Mouse (Mus musculus): ENCODE measurements around the gene Iqce. TPM values are rescaled to one million over a fixed set of nuclear protein-coding genes. Genes with fewer than 3 reads are reported as not detected.

Iqce gene
- total and polyA plus RNA-seq, 3 experiments = 2.2 to 11.2 (median 5.3) TPM

GRCm38 (mm10) chr5:140703480-140704377 is 1.6 kb upstream of the Iqce start:
- Histone ChIP-seq H3K27me3 (replicated peaks) (no peaks in the 10 kb centered on the region), H3K27ac (ENCODE audit: insufficient read depth, low read depth) (peak overlapping the region; percentile 40; the same call in 1 of the 2 replicates), H3K9ac (ENCODE audit: insufficient read depth, low read depth) (no peak overlapping the region), H3K36me3 (replicated peaks in 1 of 2; ENCODE audit: control insufficient read depth in 1 of 2, insufficient read depth in 1 of 2, low read length in 1 of 2) (peaks cover 0 to 31% of the 10 kb centered on the region in 2 experiments), H3K4me2 (ENCODE audit: insufficient read depth, low read depth, poor library complexity, severe bottlenecking) (no peak overlapping the region; the same call in 1 of the 2 replicates), H3K79me2 (replicated peaks; ENCODE audit: control insufficient read depth, extremely low read depth, insufficient read depth, poor library complexity, severe bottlenecking) (no peaks in the 10 kb centered on the region), H3K9me3 (replicated peaks; ENCODE audit: low read length) (no peaks in the 10 kb centered on the region), H3K4me1 (ENCODE audit: control insufficient read depth in 1 of 2, insufficient read depth in 2 of 2) (peaks cover 11 to 49% of the 10 kb centered on the region in 2 experiments), H3K4me3 (replicated peaks in 1 of 3; ENCODE audit: low read depth in 2 of 3, low read length in 2 of 3, poor library complexity in 1 of 3) (peak overlapping the region in 2 of 3 experiments; percentile 25 to 49)
- dilution Hi-C loops (cut with MboI; ENCODE audit: extremely low pct_ligation_motif_present, extremely low pct_unique_long_range_greater_than_20kb, low sequenced_read_pairs) = no loop called here
- in situ Hi-C loops (cut with MboI; ENCODE audit: low pct_ligation_motif_present, low pct_unique_long_range_greater_than_20kb, low sequenced_read_pairs) = no loop called here
- DNase-seq (ENCODE audit: extremely low read depth) = peak; percentile 24
- TF ChIP-seq MXI1 (IDR thresholded peaks at IDR 0.05; ENCODE audit: low read depth, low read length) (no peak), RAD21 (IDR thresholded peaks at IDR 0.05; ENCODE audit: low read depth, low read length) (no peak), POLR2A (IDR thresholded peaks at IDR 0.05; ENCODE audit: low read depth, low read length) (peak; percentile 55; the same call in 1 of the 2 replicates), MAZ (IDR thresholded peaks at IDR 0.05; ENCODE audit: low read depth, low read length) (no peak), EP300 (IDR thresholded peaks at IDR 0.05; ENCODE audit: low read length) (no peak), RCOR1 (conservative IDR thresholded peaks at IDR 0.05; ENCODE audit: low read depth, low read length) (no peak), SMC3 (IDR thresholded peaks at IDR 0.05; ENCODE audit: low read depth, low read length) (no peak), ZKSCAN1 (IDR thresholded peaks at IDR 0.05; ENCODE audit: borderline replicate concordance, low read depth, low read length) (no peak)

GRCm38 (mm10) chr5:140702618-140703175 is 519 bp upstream of the Iqce start:
- Histone ChIP-seq H3K27me3 (replicated peaks) (no peaks in the 10 kb centered on the region), H3K36me3 (replicated peaks in 1 of 2; ENCODE audit: control insufficient read depth in 1 of 2, insufficient read depth in 1 of 2, low read length in 1 of 2) (peaks cover 0 to 25% of the 10 kb centered on the region in 2 experiments), H3K9me3 (replicated peaks; ENCODE audit: low read length) (no peaks in the 10 kb centered on the region), H3K9ac (ENCODE audit: insufficient read depth, low read depth) (peak overlapping the region; percentile 74), H3K4me1 (ENCODE audit: control insufficient read depth in 1 of 2, insufficient read depth in 2 of 2) (peaks cover 11 to 49% of the 10 kb centered on the region in 2 experiments), H3K27ac (ENCODE audit: insufficient read depth, low read depth) (no peak overlapping the region), H3K79me2 (replicated peaks; ENCODE audit: control insufficient read depth, extremely low read depth, insufficient read depth, poor library complexity, severe bottlenecking) (no peaks in the 10 kb centered on the region), H3K4me2 (ENCODE audit: insufficient read depth, low read depth, poor library complexity, severe bottlenecking) (peak overlapping the region; percentile 56), H3K4me3 (replicated peaks in 1 of 3; ENCODE audit: low read depth in 2 of 3, low read length in 2 of 3, poor library complexity in 1 of 3) (peak overlapping the region; percentile 15 to 83 (median 70))
- TF ChIP-seq MYC (IDR thresholded peaks at IDR 0.05; ENCODE audit: low read depth, low read length) (no peak), PAX5 (IDR thresholded peaks at IDR 0.05; ENCODE audit: low read length) (no peak), ELF1 (IDR thresholded peaks at IDR 0.05; ENCODE audit: low read depth, low read length) (no peak), KAT2A (IDR thresholded peaks at IDR 0.05; ENCODE audit: insufficient replicate concordance, low read length) (no peak), ZNF384 (IDR thresholded peaks at IDR 0.05; ENCODE audit: low read depth, low read length) (no peak), JUND (conservative IDR thresholded peaks at IDR 0.05; ENCODE audit: low read depth, low read length) (no peak), NELFE (IDR thresholded peaks at IDR 0.05; ENCODE audit: low read depth, low read length) (no peak), EP300 (IDR thresholded peaks at IDR 0.05; ENCODE audit: low read length) (no peak), TBP (conservative IDR thresholded peaks at IDR 0.05; ENCODE audit: low read depth, low read length) (no peak), JUN (IDR thresholded peaks at IDR 0.05; ENCODE audit: insufficient read depth, low read depth, low read length) (no peak), SIN3A (IDR thresholded peaks at IDR 0.05; ENCODE audit: low read length) (no peak)
- dilution Hi-C loops (cut with MboI; ENCODE audit: extremely low pct_ligation_motif_present, extremely low pct_unique_long_range_greater_than_20kb, low sequenced_read_pairs) (no loop called here), in situ Hi-C loops (cut with MboI; ENCODE audit: low pct_ligation_motif_present, low pct_unique_long_range_greater_than_20kb, low sequenced_read_pairs) (no loop called here)
- no peak for DNase-seq (ENCODE audit: extremely low read depth)
